Mouse (Mus musculus): Measurements from ENCODE around the gene Uimc1.
"Not testable (repeated sequence)": the region's sequence is repeated elsewhere in the genome, so short reads cannot be mapped to it uniquely, and the experiment has no call there.

GRCm38 (mm10) chr13:55097841-55098240 is 2.3 kb downstream of the Uimc1 start:
- not testable (repeated sequence) for TF ChIP-seq CTCF (IDR thresholded peaks at IDR 0.05; ENCODE audit: borderline replicate concordance, insufficient read depth, low read length); POLR2A (IDR thresholded peaks at IDR 0.05; ENCODE audit: low read depth, low read length)
